In the genomic region with DNA sequence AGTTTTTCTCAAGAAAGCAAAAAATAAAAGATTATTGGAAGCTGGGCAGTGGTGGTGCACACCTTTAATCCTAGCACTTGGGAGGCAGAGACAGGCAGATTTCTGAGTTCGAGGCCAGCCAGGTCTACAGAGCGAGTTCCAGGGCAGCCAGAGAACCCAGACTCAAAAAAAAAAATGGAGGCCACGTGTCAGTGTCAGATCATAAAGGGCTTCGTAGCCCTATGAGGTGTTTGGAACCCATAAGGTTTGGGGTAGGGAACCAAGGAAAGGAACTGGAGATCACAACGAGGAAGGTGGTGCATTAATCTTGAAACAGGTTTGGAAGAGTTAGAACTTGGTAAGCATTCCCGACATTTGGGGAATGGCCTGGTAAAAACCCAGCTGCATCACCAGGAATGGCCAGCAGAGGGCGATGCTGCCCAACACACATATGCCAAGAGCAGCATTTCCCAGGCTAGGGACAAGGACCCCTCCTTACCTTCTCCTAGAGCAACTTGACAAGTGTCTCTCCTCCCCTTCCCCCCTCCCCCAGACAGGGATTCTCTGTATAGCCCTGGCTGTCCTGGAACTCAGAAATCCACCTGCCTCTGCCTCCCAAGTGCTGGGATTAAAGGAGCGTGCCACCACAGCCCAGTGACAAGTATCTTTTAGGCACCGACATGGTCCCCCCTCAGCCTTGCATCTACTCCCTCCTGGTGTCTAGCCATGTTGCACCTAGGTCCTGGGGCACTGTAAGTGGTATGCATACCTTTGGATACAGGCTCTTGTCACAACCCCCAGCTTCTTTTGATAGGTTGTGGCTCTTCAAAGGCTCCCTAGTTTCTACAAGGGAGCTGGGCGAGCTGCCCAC, we compare ENCODE assay signal across 9 mouse cellular contexts. TPM values are rescaled to one million over a fixed set of nuclear protein-coding genes. Genes with fewer than 3 reads are reported as not detected.
DNase-seq lines count a peak whose midpoint lies in the region; ATAC-seq lines count a peak whose summit lies in the region.
"Had no signal": no experiment of that assay in that cellular context is flagged by ENCODE, and none has a peak within 500 bp of the region (broad histone marks: within the 10 kb centered on the region; RNA-seq: fewer than 3 reads in every experiment).

No protein-coding gene starts in this region.

- peaks cover 18% of the 10 kb centered on the region for H3K4me1 ChIP-seq in intestine, embryonic 16.5 days (ENCODE audit: control insufficient read depth, insufficient read depth, low read length)
- H3K4me1 ChIP-seq in midbrain, embryonic 10.5 days: peaks cover 18% of the 10 kb centered on the region

- peaks cover 31% of the 10 kb centered on the region for H3K36me3 ChIP-seq in intestine, embryonic 16.5 days (ENCODE audit: control insufficient read depth, insufficient read depth, low read length)
- peaks cover 64% of the 10 kb centered on the region for H3K36me3 ChIP-seq in midbrain, embryonic 10.5 days

- ATAC-seq in cerebellum, adult (ENCODE audit: insufficient number of reproducible peaks, low FRiP score, low TSS enrichment): no peak
- ATAC-seq in intestine, embryonic 16.5 days: peak; percentile 35
- ATAC-seq: Patski had no signal

- intact Hi-C loops in left cerebral cortex, postnatal 4 days (cut with DNase I): no loop called here

- H3K27me3 ChIP-seq in intestine, embryonic 16.5 days (replicated peaks; ENCODE audit: control insufficient read depth, insufficient read depth, low read length): no peaks in the 10 kb centered on the region
- H3K27me3 ChIP-seq in midbrain, embryonic 10.5 days (ENCODE audit: low read depth, poor library complexity, severe bottlenecking): no peaks in the 10 kb centered on the region
- H3K27me3 ChIP-seq: Patski had no signal

- H3K9me3 ChIP-seq in intestine, embryonic 16.5 days (ENCODE audit: control insufficient read depth, low read length): no peaks in the 10 kb centered on the region
- no peaks in the 10 kb centered on the region for H3K9me3 ChIP-seq in midbrain, embryonic 10.5 days (replicated peaks)

- no peak overlapping the region for H3K4me3 ChIP-seq in intestine, embryonic 16.5 days (ENCODE audit: low read length)
- H3K4me3 ChIP-seq in midbrain, embryonic 10.5 days: peak overlapping the region; percentile 78; the same call in 1 of the 2 replicates

- 0 out of 2 replicates have a peak overlapping the region, but pooled peaks have one; percentile 83 for H3K9ac ChIP-seq in intestine, embryonic 16.5 days (ENCODE audit: low read depth, low read length)

- H3K4me2 ChIP-seq in intestine, embryonic 16.5 days (ENCODE audit: low read depth, low read length): no peak overlapping the region

- no peak overlapping the region for H3K27ac ChIP-seq in intestine, embryonic 16.5 days (ENCODE audit: low read length)
- no peak overlapping the region for H3K27ac ChIP-seq in midbrain, embryonic 10.5 days (replicated peaks)

- WGBS in intestine, embryonic 16.5 days: 59% methylated on average over 10 of the region's 10 CpGs
- 64% methylated on average over 10 of the region's 10 CpGs for WGBS in midbrain, embryonic 10.5 days

- peak; percentile 72 for DNase-seq in cerebellum, adult 11 months
- peak; percentile 87 to 90 for DNase-seq in cerebellum, postnatal 10 days
- DNase-seq in gastrocnemius, adult 8-10 months (ENCODE audit: low spot score in 2 of 2): peak; percentile 72 to 73
- DNase-seq in left cerebral cortex, postnatal 4 days: peak; percentile 79
- peak; percentile 82 for DNase-seq in midbrain, embryonic 10.5 days (ENCODE audit: low spot score)
- peak; percentile 70 for DNase-seq in skeletal muscle tissue, adult 2 months (ENCODE audit: low read depth, low spot score)

RNA-seq across cellular contexts. Expression of a gene that starts 1.1 kb away (rescaled TPM):
- 10 to 100 TPM; 42.1 to 47.9 (median 46.9) TPM for total RNA-seq in gastrocnemius, adult 8-10 months (2022)
- 21.6 and 22.0 TPM in 2 replicates for polyA plus RNA-seq in intestine, embryonic 16.5 days (2015; fragmentation: Nextera tagmentation; extraction: Ambion mirVana)
- total RNA-seq in left cerebral cortex, postnatal 4 days (2021): 10 to 100 TPM; 47.8 to 48.6 TPM
- polyA plus RNA-seq in midbrain, embryonic 10.5 days (2016; fragmentation: Nextera tagmentation; extraction: Ambion mirVana): 30.1 and 33.3 TPM in 2 replicates

RNA-seq across cellular contexts. Expression of a gene that starts 33.2 kb away (rescaled TPM):
- total RNA-seq in gastrocnemius, adult 8-10 months (2022): 1 to 10 TPM; 2.1 to 4.7 (median 3.9) TPM
- polyA plus RNA-seq in intestine, embryonic 16.5 days (2015; fragmentation: Nextera tagmentation; extraction: Ambion mirVana): 1.4 and 1.8 TPM in 2 replicates
- total RNA-seq in left cerebral cortex, postnatal 4 days (2021): 10 to 100 TPM in 1 of 2 experiments, 1 to 10 TPM in 1; 8.5 to 10.1 TPM
- 0.98 and 1.7 TPM in 2 replicates for polyA plus RNA-seq in midbrain, embryonic 10.5 days (2016; fragmentation: Nextera tagmentation; extraction: Ambion mirVana)

RNA-seq across cellular contexts. Expression of a gene that starts 34.6 kb away (rescaled TPM):
- total RNA-seq in gastrocnemius, adult 8-10 months (2022): 10 to 100 TPM; 64.8 to 83.6 (median 73.5) TPM
- polyA plus RNA-seq in intestine, embryonic 16.5 days (2015; fragmentation: Nextera tagmentation; extraction: Ambion mirVana): 33.9 and 35.7 TPM in 2 replicates
- 100 to 1,000 TPM; 142 to 152 TPM for total RNA-seq in left cerebral cortex, postnatal 4 days (2021)
- 55.2 and 61.8 TPM in 2 replicates for polyA plus RNA-seq in midbrain, embryonic 10.5 days (2016; fragmentation: Nextera tagmentation; extraction: Ambion mirVana)

RNA-seq across cellular contexts. Expression of a gene that starts 39.4 kb away (rescaled TPM):
- 10 to 100 TPM in 1 of 4 experiments, 1 to 10 TPM in 3; 6.6 to 10.6 (median 6.8) TPM for total RNA-seq in gastrocnemius, adult 8-10 months (2022)
- 21.4 and 22.5 TPM in 2 replicates for polyA plus RNA-seq in intestine, embryonic 16.5 days (2015; fragmentation: Nextera tagmentation; extraction: Ambion mirVana)
- total RNA-seq in left cerebral cortex, postnatal 4 days (2021): 10 to 100 TPM; 24.7 to 25.7 TPM
- polyA plus RNA-seq in midbrain, embryonic 10.5 days (2016; fragmentation: Nextera tagmentation; extraction: Ambion mirVana): 38.9 TPM in 2 replicates

RNA-seq across cellular contexts. Expression of a gene that starts 45.0 kb away (rescaled TPM):
- total RNA-seq in gastrocnemius, adult 8-10 months (2022): not detected
- 1.6 and 2.1 TPM in 2 replicates for polyA plus RNA-seq in intestine, embryonic 16.5 days (2015; fragmentation: Nextera tagmentation; extraction: Ambion mirVana)
- 10 to 100 TPM; 14.6 to 19.9 TPM for total RNA-seq in left cerebral cortex, postnatal 4 days (2021)
- 2.7 and 3.2 TPM in 2 replicates for polyA plus RNA-seq in midbrain, embryonic 10.5 days (2016; fragmentation: Nextera tagmentation; extraction: Ambion mirVana)
